Mouse (Mus musculus) heart, embryonic 10.5 days (tissue): ENCODE data around the gene Inpp5a. TPM values are rescaled to one million over a fixed set of nuclear protein-coding genes. Genes with fewer than 3 reads are reported as not detected.

Source experiments
- DNase-seq: peaks from one replicate; pipeline ENCODE4 v3.0.0-alpha.2; 2017; ENCODE audit warnings: low spot score
- H3K27ac ChIP-seq: fragments of 300-500 bp; sonication (generic); 2 replicates; pipeline ENCODE4 v1.5.1; 2016; ENCODE audit warnings: mild to moderate bottlenecking
- H3K27me3 ChIP-seq: fragments of 300-500 bp; sonication (generic); 2 replicates; pipeline ENCODE4 v1.6.1; 2016; ENCODE audit warnings: mild to moderate bottlenecking; ENCODE audit not compliant: poor library complexity, insufficient read depth, severe bottlenecking
- H3K36me3 ChIP-seq: fragments of 300-500 bp; sonication (generic); 2 replicates; pipeline ENCODE4 v1.6.1; 2016; ENCODE audit warnings: mild to moderate bottlenecking, moderate library complexity
- H3K4me1 ChIP-seq: fragments of 300-500 bp; sonication (generic); 2 replicates; pipeline ENCODE4 v1.6.1; 2016; ENCODE audit warnings: mild to moderate bottlenecking
- H3K4me3 ChIP-seq: fragments of 300-500 bp; sonication (generic); 2 replicates; pipeline ENCODE4 v1.5.1; 2016; ENCODE audit warnings: mild to moderate bottlenecking, moderate library complexity
- H3K9me3 ChIP-seq: fragments of 300-500 bp; sonication (generic); 2 replicates; pipeline ENCODE4 v1.6.1; 2016; ENCODE audit warnings: mild to moderate bottlenecking, moderate library complexity
- WGBS: fragments of 180-500 bp; shearing (Covaris S2); methylation state at CpG from one replicate; pipeline ENCODE4 v1.1.7; 2016; 5-methylcytosine and 5-hydroxymethylcytosine counted together
- polyA plus RNA-seq: library from polyadenylated mRNA; unstranded; fragments of >200 nt; fragmentation: Nextera tagmentation; extraction: Ambion mirVana; gene quantifications from 2 replicates; pipeline ENCODE4 v1.2.1, GENCODE M21; 2016

Inpp5a gene
- polyA plus RNA-seq, 1 experiment from 2014 or later, result 46.9 TPM

DNA sequence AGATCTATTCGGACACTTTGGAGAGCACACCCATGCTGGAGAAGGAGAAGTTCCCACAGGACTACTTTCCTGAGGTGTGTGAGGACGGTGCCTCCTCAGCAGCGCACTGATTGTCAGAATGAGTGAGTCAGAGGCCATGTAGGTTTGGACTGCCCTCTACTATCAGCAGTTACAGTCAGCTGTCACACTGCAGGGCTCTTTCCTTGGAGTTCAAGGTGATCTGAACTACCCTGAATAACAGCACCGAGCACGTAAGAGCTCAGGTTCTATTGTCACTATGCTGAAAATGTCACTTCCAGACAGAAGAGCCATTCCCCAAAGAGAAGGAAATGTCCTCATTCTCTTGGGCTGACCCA lies 127.7 kb downstream of the Inpp5a start:
- 94% methylated on average over 5 of the region's 5 CpGs for WGBS
- H3K36me3 ChIP-seq, result peaks cover 51% of the 10 kb centered on the region
- H3K27ac ChIP-seq, result no peak overlapping the region
- DNase-seq, result no peak
- H3K27me3 ChIP-seq, result no peaks in the 10 kb centered on the region
- H3K4me3 ChIP-seq, result no peak overlapping the region
- no peaks in the 10 kb centered on the region for H3K9me3 ChIP-seq
- H3K4me1 ChIP-seq, result peaks cover 6% of the 10 kb centered on the region; the same call in 1 of the 2 replicates

GRCm38 (mm10) chr7:139518352-139518751 lies 129.4 kb downstream of the Inpp5a start:
- Histone ChIP-seq H3K36me3 (peaks cover 38% of the 10 kb centered on the region), H3K4me3 (no peak overlapping the region), H3K27ac (no peak overlapping the region), H3K4me1 (peaks cover 6% of the 10 kb centered on the region; the same call in 1 of the 2 replicates), H3K9me3 (no peaks in the 10 kb centered on the region), H3K27me3 (no peaks in the 10 kb centered on the region)
- 73% methylated on average over 3 of the region's 3 CpGs for WGBS
- no peak for DNase-seq

DNA sequence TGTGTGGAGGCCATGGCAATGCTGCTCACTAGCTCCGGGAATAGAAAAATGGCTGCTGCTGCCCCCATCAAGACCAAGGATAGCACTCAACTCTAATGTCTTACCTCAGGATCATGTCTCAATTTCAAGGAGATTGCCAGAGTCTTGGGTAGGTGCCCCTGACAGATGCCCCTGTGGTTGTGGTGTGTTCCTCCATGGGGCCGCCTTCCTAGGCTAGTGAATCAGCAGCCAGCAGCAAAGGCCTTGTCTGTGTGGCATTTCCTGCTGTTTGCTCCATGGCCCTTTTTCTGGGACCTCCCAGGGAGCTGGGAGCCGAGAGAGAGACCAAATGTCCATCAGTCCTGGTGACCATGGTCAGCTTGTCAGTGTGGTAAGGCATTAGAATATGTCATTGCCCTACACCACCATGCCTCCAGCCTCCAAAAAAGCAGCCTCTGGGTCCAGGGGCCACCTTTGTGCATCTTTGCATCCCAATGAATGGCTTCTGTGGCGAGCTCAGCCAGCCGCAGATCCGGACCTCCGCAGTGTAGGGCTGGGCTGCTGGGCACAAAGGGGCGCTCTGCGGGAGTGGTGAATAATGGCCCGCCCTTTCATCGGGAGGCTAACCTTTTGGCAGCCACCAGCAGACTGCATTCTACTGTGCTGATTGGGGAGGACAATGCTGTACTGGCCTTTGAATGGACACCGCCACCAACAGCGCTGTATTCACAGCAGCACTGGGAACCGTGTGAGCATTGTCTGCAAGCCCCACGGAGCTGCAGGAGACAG lies 139.6 kb downstream of the Inpp5a start:
- no peaks in the 10 kb centered on the region; the same call in 1 of the 2 replicates for H3K4me1 ChIP-seq
- WGBS, result 39% methylated on average over 15 of the region's 15 CpGs
- peaks cover 17% of the 10 kb centered on the region for H3K27me3 ChIP-seq
- 0 out of 2 replicates have a peak overlapping the region, but pooled peaks have one; percentile 6 for H3K27ac ChIP-seq
- DNase-seq, result no peak
- no peaks in the 10 kb centered on the region for H3K9me3 ChIP-seq
- peaks cover 78% of the 10 kb centered on the region for H3K36me3 ChIP-seq
- H3K4me3 ChIP-seq, result no peak overlapping the region

DNA sequence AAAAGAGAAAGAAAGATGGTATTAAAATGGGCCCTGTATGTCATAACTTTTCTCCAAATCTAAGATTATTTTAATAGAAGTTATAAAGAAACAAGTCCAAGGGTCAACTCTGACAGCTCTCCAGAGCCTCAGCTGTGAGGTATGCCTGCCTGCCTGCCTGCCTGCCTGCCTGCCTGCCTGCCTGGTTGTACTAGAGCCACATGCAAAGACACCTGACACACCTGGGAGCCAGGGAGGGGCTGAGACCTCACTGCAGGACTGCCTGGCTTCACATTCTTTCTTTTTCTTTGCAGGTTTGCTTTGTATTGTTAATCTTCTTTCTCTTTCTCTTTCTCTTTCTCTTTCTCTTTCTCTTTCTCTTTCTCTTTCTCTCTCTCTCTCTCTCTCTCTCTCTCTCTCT lies 140.3 kb downstream of the Inpp5a start:
- Histone ChIP-seq H3K4me1 (no peaks in the 10 kb centered on the region; the same call in 1 of the 2 replicates), H3K4me3 (no peak overlapping the region), H3K27me3 (peaks cover 17% of the 10 kb centered on the region), H3K27ac (no peak overlapping the region), H3K36me3 (peaks cover 76% of the 10 kb centered on the region), H3K9me3 (no peaks in the 10 kb centered on the region)
- DNase-seq, result no peak

- DNase-seq, result no peak
- Histone ChIP-seq H3K4me1 (no peaks in the 10 kb centered on the region; the same call in 1 of the 2 replicates), H3K4me3 (no peak overlapping the region), H3K27me3 (peaks cover 18% of the 10 kb centered on the region), H3K9me3 (no peaks in the 10 kb centered on the region), H3K27ac (no peak overlapping the region), H3K36me3 (peaks cover 73% of the 10 kb centered on the region)
- 83% methylated on average over 16 of the region's 16 CpGs for whole genome bisulfite sequencing
These were observed 141.9 kb downstream of the Inpp5a start for GRCm38 (mm10) chr7:139530591-139531427.

GRCm38 (mm10) chr7:139531428-139531801 lies 142.5 kb downstream of the Inpp5a start:
- H3K27me3 ChIP-seq, result peaks cover 12% of the 10 kb centered on the region
- peaks cover 73% of the 10 kb centered on the region for H3K36me3 ChIP-seq

GRCm38 (mm10) chr7:139536331-139536730 lies 147.4 kb downstream of the Inpp5a start:
- no peaks in the 10 kb centered on the region for H3K9me3 ChIP-seq
- no peak overlapping the region for H3K27ac ChIP-seq
- WGBS, result 80% methylated on average over 5 of the region's 5 CpGs
- H3K36me3 ChIP-seq, result peaks cover 70% of the 10 kb centered on the region
- H3K4me3 ChIP-seq, result no peak overlapping the region
- no peaks in the 10 kb centered on the region for H3K4me1 ChIP-seq
- H3K27me3 ChIP-seq, result peaks cover 10% of the 10 kb centered on the region
- no peak for DNase-seq

More at GRCm38 (mm10) chr7:139531428-139531801, 142.5 kb downstream of the Inpp5a start:
- Histone ChIP-seq H3K4me1 (no peaks in the 10 kb centered on the region; the same call in 1 of the 2 replicates), H3K9me3 (no peaks in the 10 kb centered on the region), H3K27ac (no peak overlapping the region), H3K4me3 (no peak overlapping the region)
- DNase-seq, result no peak
- 78% methylated on average over 4 of the region's 4 CpGs for WGBS

GRCm38 (mm10) chr7:139536831-139537230 lies 147.9 kb downstream of the Inpp5a start:
- peaks cover 10% of the 10 kb centered on the region for H3K27me3 ChIP-seq
- no peak overlapping the region for H3K27ac ChIP-seq
- 90% methylated on average over 2 of the region's 2 CpGs for WGBS
- H3K4me1 ChIP-seq, result no peaks in the 10 kb centered on the region
- no peak for DNase-seq
- no peak overlapping the region for H3K4me3 ChIP-seq
- H3K9me3 ChIP-seq, result no peaks in the 10 kb centered on the region
- H3K36me3 ChIP-seq, result peaks cover 70% of the 10 kb centered on the region

DNA sequence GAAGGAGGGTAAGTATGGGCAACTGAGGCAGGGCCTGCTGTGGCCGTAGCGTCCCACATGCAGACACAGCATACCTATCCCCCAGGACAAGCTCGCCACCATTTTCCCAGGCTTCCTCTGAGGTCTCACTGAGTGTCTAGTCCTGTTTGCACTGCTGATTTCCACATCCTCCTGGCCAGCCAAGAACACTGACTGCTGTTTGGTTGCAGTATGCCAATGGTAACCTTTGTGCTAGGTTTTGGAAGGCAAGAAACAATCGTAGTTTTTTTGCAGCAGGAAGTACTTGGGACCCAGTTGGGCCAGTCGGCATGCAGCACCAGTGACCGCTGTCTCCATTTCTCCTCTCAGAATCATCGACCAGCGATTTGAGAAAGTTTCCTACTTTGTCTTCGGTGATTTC lies 148.9 kb downstream of the Inpp5a start:
- H3K27ac ChIP-seq, result no peak overlapping the region
- H3K27me3 ChIP-seq, result peaks cover 6% of the 10 kb centered on the region
- WGBS, result 92% methylated on average over 9 of the region's 9 CpGs
- H3K4me1 ChIP-seq, result no peaks in the 10 kb centered on the region
- no peak for DNase-seq
- no peak overlapping the region for H3K4me3 ChIP-seq
- H3K9me3 ChIP-seq, result no peaks in the 10 kb centered on the region
- peaks cover 68% of the 10 kb centered on the region for H3K36me3 ChIP-seq

- H3K36me3 ChIP-seq, result peaks cover 70% of the 10 kb centered on the region
- WGBS, result 84% methylated on average over 2 of the region's 2 CpGs
- no peak overlapping the region for H3K4me3 ChIP-seq
- no peaks in the 10 kb centered on the region for H3K9me3 ChIP-seq
- DNase-seq, result no peak
- no peaks in the 10 kb centered on the region for H3K4me1 ChIP-seq
- no peak overlapping the region for H3K27ac ChIP-seq
- peaks cover 4% of the 10 kb centered on the region; the same call in 1 of the 2 replicates for H3K27me3 ChIP-seq
These were observed 149.6 kb downstream of the Inpp5a start for GRCm38 (mm10) chr7:139538541-139538940.

DNA sequence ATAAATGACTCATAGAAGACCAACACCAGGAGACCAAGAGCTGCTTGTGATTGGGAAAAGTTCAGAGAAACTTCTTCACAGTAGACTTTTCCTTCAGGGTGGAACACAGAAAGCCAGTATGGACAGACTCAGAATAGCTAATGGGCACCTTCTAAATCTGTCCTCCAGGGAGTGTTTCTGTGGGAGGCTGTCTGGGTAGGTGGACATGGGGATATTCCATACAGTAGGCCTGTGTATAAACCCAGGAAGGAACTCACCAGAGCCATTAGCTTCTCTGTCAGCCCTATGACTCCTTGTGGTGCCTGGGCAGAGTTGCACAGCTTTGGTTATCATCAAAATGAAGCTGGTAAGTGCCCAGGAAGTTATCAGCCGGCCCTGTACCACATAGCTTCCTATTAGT lies 151.7 kb downstream of the Inpp5a start:
- DNase-seq, result no peak
- Histone ChIP-seq H3K27me3 (peaks cover 2% of the 10 kb centered on the region; the same call in 1 of the 2 replicates), H3K9me3 (no peaks in the 10 kb centered on the region), H3K27ac (no peak overlapping the region), H3K36me3 (peaks cover 65% of the 10 kb centered on the region), H3K4me3 (no peak overlapping the region), H3K4me1 (peaks cover 9% of the 10 kb centered on the region)
- WGBS, result 62% methylated on average over 1 of the region's 1 CpGs

DNA sequence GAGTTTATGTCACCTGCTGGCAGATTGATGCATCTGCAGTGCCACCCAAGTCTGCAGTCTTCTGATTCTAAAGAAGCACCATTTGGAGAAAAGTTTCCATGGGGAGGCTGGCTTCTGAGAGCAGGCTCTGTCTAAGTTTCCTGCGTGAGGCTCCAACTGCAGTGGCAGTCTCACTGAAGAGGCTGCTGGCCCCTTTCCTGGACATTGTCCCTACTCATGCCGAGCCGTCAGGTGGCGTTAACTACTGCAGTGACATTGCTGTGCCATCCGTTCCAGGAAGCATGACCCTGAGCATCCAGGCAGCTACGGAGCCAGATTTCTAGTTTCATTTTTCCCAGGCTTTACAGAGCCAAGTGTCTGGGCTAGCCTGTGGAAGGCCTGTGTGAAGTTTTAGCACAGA lies 152.5 kb downstream of the Inpp5a start:
- DNase-seq, result no peak
- H3K9me3 ChIP-seq, result no peaks in the 10 kb centered on the region
- H3K36me3 ChIP-seq, result peaks cover 57% of the 10 kb centered on the region
- no peaks in the 10 kb centered on the region for H3K27me3 ChIP-seq
- 83% methylated on average over 6 of the region's 6 CpGs for WGBS
- H3K27ac ChIP-seq, result no peak overlapping the region
- peaks cover 13% of the 10 kb centered on the region for H3K4me1 ChIP-seq
- no peak overlapping the region for H3K4me3 ChIP-seq
